Mouse (Mus musculus): ENCODE results near the gene Vmn1r206.
"Not testable (repeated sequence)": the region's sequence is repeated elsewhere in the genome, so short reads cannot be mapped to it uniquely, and the experiment has no call there.

Gene Vmn1r206

DNA sequence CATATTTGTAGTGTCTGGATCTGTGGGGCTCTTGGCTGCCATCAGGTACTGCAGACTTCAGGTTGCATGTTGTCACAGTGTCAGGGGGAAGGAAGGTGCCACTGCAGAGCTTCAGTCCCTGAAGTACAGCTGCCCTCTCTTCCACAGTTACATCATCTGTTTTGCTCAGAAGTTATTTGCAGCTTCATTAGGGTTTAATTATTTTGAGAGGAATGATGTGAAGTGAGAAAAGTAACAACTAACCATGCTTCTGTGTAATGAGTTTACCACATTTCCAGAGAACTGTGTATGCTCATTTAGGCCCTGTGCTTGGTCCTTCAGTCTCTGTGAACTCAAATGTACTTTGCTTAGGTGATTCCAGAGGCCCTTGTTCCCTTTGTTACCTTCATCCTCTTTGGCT, at the start of gene Vmn1r206:
TSS of gene Vmn1r206 (minus strand) at position 101 of the 400 bp plus-strand sequence.
- not testable (repeated sequence) for DNase-seq (ENCODE audit: extremely low read depth, insufficient read length, low spot score)

DNA sequence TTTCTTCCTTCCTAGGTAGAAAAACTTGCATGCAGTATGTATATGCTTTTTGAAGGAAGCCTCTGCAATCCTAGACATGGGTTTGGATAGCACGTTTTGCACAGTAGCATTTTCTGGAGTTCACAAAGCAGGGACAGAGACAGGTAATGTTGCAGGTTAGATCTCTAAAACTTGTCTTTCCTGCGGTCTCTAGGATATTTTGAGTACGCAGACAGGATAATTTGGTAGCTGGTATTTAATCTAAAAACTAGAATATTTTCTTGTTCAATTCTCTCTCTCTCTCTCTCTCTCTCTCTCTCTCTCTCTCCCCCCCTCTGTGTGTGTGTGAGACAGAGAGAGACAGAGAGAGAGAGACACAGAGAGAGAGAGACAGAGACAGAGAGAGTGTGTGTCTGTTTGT, 31.2 kb downstream of the Vmn1r206 start, which contains the start of gene Vmn1r205:
TSS of gene Vmn1r205 (minus strand) at position 101 of the 400 bp plus-strand sequence.
- DNase-seq (ENCODE audit: extremely low read depth, insufficient read length, low spot score), result no peak

DNA sequence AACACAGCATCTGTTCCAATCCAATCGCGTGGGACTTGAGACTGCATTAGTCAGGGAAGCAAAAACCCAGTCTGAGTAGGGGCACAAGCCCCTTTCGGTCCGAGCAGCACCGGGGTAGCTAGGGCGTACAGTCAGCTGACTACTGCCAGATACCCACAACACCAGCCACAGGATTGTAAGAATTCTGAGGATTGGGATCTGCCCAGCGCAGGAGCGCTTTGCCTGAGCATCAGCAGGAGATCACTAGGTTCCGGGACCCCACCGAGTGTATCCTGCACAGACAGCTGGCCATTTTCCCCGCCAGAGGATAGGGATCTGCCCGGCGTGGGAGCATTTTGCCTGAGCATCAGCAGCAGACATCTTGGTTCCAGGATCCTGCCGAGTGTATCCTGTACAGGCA, 40.7 kb downstream of the Vmn1r206 start:
- DNase-seq (ENCODE audit: extremely low read depth, insufficient read length, low spot score), result not testable (repeated sequence)

DNA sequence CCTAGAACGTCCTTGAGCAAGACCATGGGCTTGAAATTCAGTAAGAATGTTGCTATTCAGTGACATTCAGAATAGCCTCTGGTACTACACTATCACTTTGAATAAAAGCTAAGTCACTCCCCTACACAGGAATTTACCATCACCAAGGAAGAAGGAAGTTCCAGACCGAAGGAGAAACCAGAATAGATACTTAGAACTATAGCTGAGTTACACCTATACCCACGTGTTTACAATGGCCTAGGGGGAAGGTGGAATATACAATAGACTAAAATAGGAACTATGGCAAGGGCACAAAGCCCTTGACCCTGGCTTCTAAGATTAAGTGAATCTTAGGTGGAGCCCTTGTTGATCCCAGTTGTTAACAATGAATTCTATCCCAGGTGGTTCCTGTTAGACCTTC, 49.1 kb downstream of the Vmn1r206 start:
- DNase-seq (ENCODE audit: extremely low read depth, insufficient read length, low spot score), result not testable (repeated sequence)
